Mouse (Mus musculus) neutrophil, adult 59 days (primary cell): ENCODE data around the gene Zfp960. TPM values are rescaled to one million over a fixed set of nuclear protein-coding genes. Genes with fewer than 3 reads are reported as not detected.

Source experiments
- total RNA-seq, 2 experiments: library from RNA; stranded (reverse); gene quantifications; 1 replicate in 1 of 2; 2 replicates in 1 of 2; pipeline ENCODE4 v1.2.4; 2023

The Zfp960 gene
- 1 to 10 TPM; 1.2 to 2.1 TPM for total RNA-seq

DNA sequence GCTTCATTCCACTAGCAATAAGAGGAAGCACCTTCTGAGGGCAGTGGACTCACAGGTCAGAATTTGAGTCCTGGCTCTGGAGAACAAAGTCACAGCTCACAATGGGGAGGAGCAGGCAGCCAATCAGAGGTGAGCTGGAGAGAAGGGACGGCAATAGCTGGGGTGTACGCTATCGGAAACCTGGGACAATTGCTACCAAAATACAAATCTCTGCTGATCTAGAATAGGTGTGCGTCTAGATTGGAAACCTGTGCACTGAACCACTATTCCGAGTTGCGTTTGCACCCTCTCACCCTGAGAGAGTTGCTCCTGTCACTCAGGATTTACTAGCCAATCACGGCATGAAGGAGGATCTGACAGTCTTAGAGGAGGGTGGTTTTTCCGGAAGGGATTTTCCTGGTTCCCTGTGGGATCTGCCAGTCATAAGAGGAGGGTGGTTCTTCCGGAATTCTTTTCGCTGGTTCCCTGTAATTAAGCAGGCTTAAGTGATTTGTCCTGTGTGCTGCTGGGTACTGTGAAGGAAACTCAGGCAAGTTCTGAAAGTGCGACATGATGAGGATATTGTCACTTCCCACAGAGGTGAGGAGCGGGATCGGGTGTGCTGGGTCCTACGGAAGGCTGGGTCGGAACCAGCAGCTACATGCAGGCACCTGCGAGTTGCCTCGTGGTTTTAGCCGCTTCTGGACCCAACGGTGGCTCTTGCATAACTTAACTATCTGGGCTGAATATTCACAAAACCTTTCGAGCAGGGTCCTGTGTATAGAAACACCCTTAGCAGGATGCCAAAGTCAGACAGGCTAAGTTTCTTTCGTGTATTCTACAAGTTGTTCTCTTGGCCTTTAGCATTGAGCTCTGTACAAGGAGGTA, at the start of gene Zfp960:
TSS of gene Zfp960 (plus strand) at position 486 of the 867 bp plus-strand sequence.

DNA sequence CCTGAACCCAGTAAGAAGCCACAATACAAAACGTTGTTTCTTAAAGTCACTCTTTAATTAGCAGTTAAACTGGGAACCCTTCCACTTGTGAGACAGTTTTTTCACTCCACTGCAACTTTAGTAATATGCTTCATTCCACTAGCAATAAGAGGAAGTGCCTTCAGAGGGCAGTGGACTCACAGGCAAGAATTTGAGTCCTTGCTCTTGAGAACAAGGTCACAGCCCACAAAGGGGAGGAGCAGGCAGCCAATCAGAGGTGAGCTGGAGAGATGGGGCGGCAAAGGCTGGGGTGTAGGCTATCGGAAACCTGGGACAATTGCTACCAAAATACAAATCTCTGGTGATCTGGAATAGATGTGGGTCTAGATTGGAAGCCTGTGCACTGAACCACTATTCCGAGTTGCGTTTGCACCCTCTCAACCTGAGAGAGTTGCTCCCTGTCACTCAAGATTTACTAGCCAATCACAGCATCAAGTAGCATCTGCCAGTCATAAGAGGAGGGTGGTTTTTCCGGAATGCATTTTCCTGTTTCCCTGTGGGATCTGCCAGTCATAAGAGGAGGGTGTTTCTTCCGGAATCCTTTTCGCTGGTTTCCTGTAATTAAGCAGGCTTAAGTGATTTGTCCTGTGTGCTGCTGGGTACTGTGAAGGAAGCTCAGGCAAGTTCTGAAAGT, 57.1 kb downstream of the Zfp960 start, which contains the start of gene Zfp97:
TSS of gene Zfp97 (plus strand) at position 586 of the 673 bp plus-strand sequence.

Other genes with a start within 250 kb of the Zfp960 start
- gene Zfp97, start 57.3 kb downstream of the Zfp960 start, total RNA-seq, result 1 to 10 TPM; 1.9 to 2.3 TPM